Mouse (Mus musculus) c-Kit-negative CD71-positive TER-119-positive erythroid progenitor cells, embryonic 14.5 days (primary cell): Measurements from ENCODE around the gene Etfdh.

Source experiments
- DNase-seq: peaks from one replicate; pipeline ENCODE4 v3.0.0-alpha.2; 2013; ENCODE audit warnings: low read depth, low spot score

Gene Etfdh

GRCm38 (mm10) chr3:79629416-79629730 lies at the start of gene Etfdh:
Gene Etfdh (minus strand): TSS chr3:79629500.
- DNase-seq, result peak; percentile 54

- no peak for DNase-seq
These were observed 47.1 kb upstream of the Etfdh start for GRCm38 (mm10) chr3:79676411-79676810.

- DNase-seq, result no peak
These were observed 45.3 kb upstream of the Etfdh start for GRCm38 (mm10) chr3:79674641-79675040.

- peak; percentile 60 for DNase-seq
These were observed 43.8 kb upstream of the Etfdh start for GRCm38 (mm10) chr3:79673082-79673481.

GRCm38 (mm10) chr3:79672188-79672587 lies 42.9 kb upstream of the Etfdh start:
- DNase-seq, result no peak

- DNase-seq, result no peak
These were observed 41.3 kb upstream of the Etfdh start for GRCm38 (mm10) chr3:79670556-79670955.

- peak; percentile 42 for DNase-seq
These were observed 35.6 kb upstream of the Etfdh start for GRCm38 (mm10) chr3:79664787-79665408.

GRCm38 (mm10) chr3:79656682-79657081 lies 27.4 kb upstream of the Etfdh start:
- DNase-seq, result no peak

- DNase-seq, result no peak
These were observed 22.8 kb upstream of the Etfdh start for GRCm38 (mm10) chr3:79652129-79652528.

- peak; percentile 95 for DNase-seq
These were observed 512 bp downstream of the Etfdh start, which contains the start of gene 4930579G24Rik for GRCm38 (mm10) chr3:79628561-79629415. Gene 4930579G24Rik (plus strand): TSS chr3:79629079.

- peak; percentile 49 for DNase-seq
These were observed 1.1 kb downstream of the Etfdh start for GRCm38 (mm10) chr3:79628182-79628560.

GRCm38 (mm10) chr3:79627484-79628181 lies 1.7 kb downstream of the Etfdh start:
- DNase-seq, result peak; percentile 29

- DNase-seq, result no peak
These were observed 19.4 kb downstream of the Etfdh start for GRCm38 (mm10) chr3:79609886-79610285.

GRCm38 (mm10) chr3:79595468-79595867 lies 33.8 kb downstream of the Etfdh start:
- DNase-seq, result no peak

GRCm38 (mm10) chr3:79591793-79592471 lies 37.4 kb downstream of the Etfdh start:
- no peak for DNase-seq

GRCm38 (mm10) chr3:79590863-79591792 lies 38.2 kb downstream of the Etfdh start, which contains the start of gene Ppid:
Gene Ppid (plus strand): TSS chr3:79591342.
- peak; percentile 74 for DNase-seq

- no peak for DNase-seq
These were observed 39.6 kb downstream of the Etfdh start for GRCm38 (mm10) chr3:79589671-79590070.

GRCm38 (mm10) chr3:79586804-79587203 lies 42.5 kb downstream of the Etfdh start:
- peak; percentile 79 for DNase-seq

GRCm38 (mm10) chr3:79579891-79580575 lies 49.3 kb downstream of the Etfdh start:
- peak; percentile 73 for DNase-seq

GRCm38 (mm10) chr3:79578164-79578563 lies 51.1 kb downstream of the Etfdh start:
- no peak for DNase-seq
